Mouse (Mus musculus): ENCODE results near the gene Eci2.
"Not testable (repeated sequence)": the region's sequence is repeated elsewhere in the genome, so short reads cannot be mapped to it uniquely, and the experiment has no call there.

The Eci2 gene

GRCm38 (mm10) chr13:35026879-35027278, at the start of gene Eci2:
TSS of gene Eci2 (minus strand) at chr13:35027096.
- peak; percentile 47 for DNase-seq (ENCODE audit: extremely low read depth, low read depth)

GRCm38 (mm10) chr13:35074862-35075261, 48.0 kb upstream of the Eci2 start:
- DNase-seq (ENCODE audit: extremely low read depth, low read depth), result no peak

- DNase-seq (ENCODE audit: extremely low read depth, low read depth), result no peak
These were observed 43.9 kb upstream of the Eci2 start for GRCm38 (mm10) chr13:35070485-35071472.

- no peak for DNase-seq (ENCODE audit: extremely low read depth, low read depth)
These were observed 40.2 kb upstream of the Eci2 start for GRCm38 (mm10) chr13:35067084-35067483.

- no peak for DNase-seq (ENCODE audit: extremely low read depth, low read depth)
These were observed 39.1 kb upstream of the Eci2 start for GRCm38 (mm10) chr13:35066033-35066432.

GRCm38 (mm10) chr13:35064381-35064780, 37.5 kb upstream of the Eci2 start:
- no peak for DNase-seq (ENCODE audit: extremely low read depth, low read depth)

GRCm38 (mm10) chr13:35058145-35058544, 31.2 kb upstream of the Eci2 start:
- DNase-seq (ENCODE audit: extremely low read depth, low read depth), result no peak

- DNase-seq (ENCODE audit: extremely low read depth, low read depth), result no peak
These were observed 9.6 kb upstream of the Eci2 start for GRCm38 (mm10) chr13:35036486-35036885.

GRCm38 (mm10) chr13:35035731-35036130, 8.8 kb upstream of the Eci2 start:
- DNase-seq (ENCODE audit: extremely low read depth, low read depth), result no peak

GRCm38 (mm10) chr13:35033571-35033970, 6.7 kb upstream of the Eci2 start:
- no peak for DNase-seq (ENCODE audit: extremely low read depth, low read depth)

GRCm38 (mm10) chr13:35031684-35032082, 4.8 kb upstream of the Eci2 start:
- DNase-seq (ENCODE audit: extremely low read depth, low read depth), result no peak

GRCm38 (mm10) chr13:35030979-35031683, 4.2 kb upstream of the Eci2 start:
- DNase-seq (ENCODE audit: extremely low read depth, low read depth), result no peak

GRCm38 (mm10) chr13:35028365-35028764, 1.5 kb upstream of the Eci2 start:
- DNase-seq (ENCODE audit: extremely low read depth, low read depth), result no peak

- DNase-seq (ENCODE audit: extremely low read depth, low read depth), result not testable (repeated sequence)
These were observed 3.5 kb downstream of the Eci2 start for GRCm38 (mm10) chr13:35023401-35023800.

GRCm38 (mm10) chr13:35020383-35020782, 6.5 kb downstream of the Eci2 start:
- no peak for DNase-seq (ENCODE audit: extremely low read depth, low read depth)

GRCm38 (mm10) chr13:35018866-35019536, 7.9 kb downstream of the Eci2 start:
- peak; percentile 57 for DNase-seq (ENCODE audit: extremely low read depth, low read depth)

GRCm38 (mm10) chr13:35017392-35017791, 9.5 kb downstream of the Eci2 start:
- DNase-seq (ENCODE audit: extremely low read depth, low read depth), result peak; percentile 91

GRCm38 (mm10) chr13:35016067-35016466, 10.8 kb downstream of the Eci2 start:
- DNase-seq (ENCODE audit: extremely low read depth, low read depth), result no peak

GRCm38 (mm10) chr13:34995925-34996324, 31.0 kb downstream of the Eci2 start:
- no peak for DNase-seq (ENCODE audit: extremely low read depth, low read depth)

- peak; percentile 94 for DNase-seq (ENCODE audit: extremely low read depth, low read depth)
These were observed 32.7 kb downstream of the Eci2 start for GRCm38 (mm10) chr13:34993983-34994811.

GRCm38 (mm10) chr13:34993595-34993982, 33.3 kb downstream of the Eci2 start:
- peak; percentile 41 for DNase-seq (ENCODE audit: extremely low read depth, low read depth)
